Mouse (Mus musculus) retina, postnatal 1 day (tissue): ENCODE results near the gene Gpr161.
A peak's percentile ranks its signal among the peaks of the same experiment; 100 is the strongest.
"Not testable (repeated sequence)": the region's sequence is repeated elsewhere in the genome, so short reads cannot be mapped to it uniquely, and the experiment has no call there.

Experiments used
- DNase-seq: peaks from one replicate; pipeline ENCODE4 v3.0.0-alpha.2; 2012

Gpr161 gene

GRCm38 (mm10) chr1:165320141-165320934 lies 24.7 kb downstream of the Gpr161 start:
- DNase-seq = peak; percentile 78

GRCm38 (mm10) chr1:165321393-165321861 lies 25.8 kb downstream of the Gpr161 start:
- no peak for DNase-seq

GRCm38 (mm10) chr1:165321891-165322290 lies 26.3 kb downstream of the Gpr161 start:
- no peak for DNase-seq

GRCm38 (mm10) chr1:165322934-165323333 lies 27.3 kb downstream of the Gpr161 start:
- no peak for DNase-seq

- DNase-seq = no peak
These were observed 31.8 kb downstream of the Gpr161 start for GRCm38 (mm10) chr1:165327370-165327769.

DNA sequence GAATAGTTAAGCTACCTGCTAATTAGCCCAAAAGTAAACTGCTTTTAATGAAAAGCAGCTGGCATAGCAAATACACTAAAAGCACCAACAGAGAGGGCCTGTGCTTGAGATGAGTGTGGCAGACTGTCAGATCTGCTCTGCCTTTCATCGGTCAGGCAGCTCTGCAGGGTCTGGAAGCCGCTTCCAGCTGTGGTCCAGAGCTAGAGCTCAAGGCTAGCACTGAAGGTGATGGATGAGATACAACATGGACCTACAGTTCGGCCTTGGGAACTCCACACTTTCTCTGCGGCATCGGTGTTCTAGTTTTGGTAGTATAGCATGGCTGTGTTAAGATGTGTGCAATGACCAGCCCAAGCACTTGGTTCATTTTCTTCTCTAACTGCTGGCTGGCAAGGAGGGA lies 32.2 kb downstream of the Gpr161 start:
- DNase-seq = no peak

DNA sequence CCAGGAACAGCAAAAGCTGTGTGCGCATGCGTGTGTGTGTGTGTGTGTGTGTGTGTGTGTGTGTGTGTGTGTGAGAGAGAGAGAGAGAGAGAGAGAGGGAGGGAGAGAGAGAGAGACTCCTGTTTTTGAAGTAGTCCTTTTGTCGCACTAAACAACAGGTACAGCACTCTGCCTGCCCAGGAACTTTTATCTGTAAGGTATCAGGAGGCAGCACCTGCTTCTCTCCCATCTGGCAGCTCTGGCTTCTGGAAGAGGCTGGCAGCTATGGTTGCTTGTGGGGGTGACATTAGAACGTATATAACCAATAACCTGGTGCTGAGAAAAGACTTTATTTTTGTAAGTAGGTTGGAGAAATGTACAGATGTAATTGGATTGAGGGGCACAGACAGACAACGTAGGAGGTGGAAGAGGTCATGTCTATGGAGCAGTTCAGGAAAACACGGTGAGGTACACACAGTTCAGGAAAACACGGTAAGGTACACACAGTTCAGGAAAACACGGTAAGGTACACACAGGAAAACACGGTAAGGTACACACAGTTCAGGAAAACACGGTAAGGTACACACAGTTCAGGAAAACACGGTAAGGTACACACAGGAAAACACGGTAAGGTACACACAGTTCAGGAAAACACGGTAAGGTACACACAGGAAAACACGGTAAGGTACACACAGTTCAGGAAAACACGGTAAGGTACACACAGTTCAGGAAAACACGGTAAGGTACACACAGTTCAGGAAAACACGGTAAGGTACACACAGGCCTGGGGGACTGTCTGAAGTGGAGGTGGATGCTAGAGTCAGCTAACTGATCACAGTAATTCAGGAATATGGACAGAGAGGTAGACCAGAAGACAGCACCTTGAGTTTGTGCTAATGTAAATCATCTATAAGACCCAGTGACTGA lies 33.0 kb downstream of the Gpr161 start:
- DNase-seq = not testable (repeated sequence)

GRCm38 (mm10) chr1:165330859-165331258 lies 35.3 kb downstream of the Gpr161 start:
- no peak for DNase-seq

DNA sequence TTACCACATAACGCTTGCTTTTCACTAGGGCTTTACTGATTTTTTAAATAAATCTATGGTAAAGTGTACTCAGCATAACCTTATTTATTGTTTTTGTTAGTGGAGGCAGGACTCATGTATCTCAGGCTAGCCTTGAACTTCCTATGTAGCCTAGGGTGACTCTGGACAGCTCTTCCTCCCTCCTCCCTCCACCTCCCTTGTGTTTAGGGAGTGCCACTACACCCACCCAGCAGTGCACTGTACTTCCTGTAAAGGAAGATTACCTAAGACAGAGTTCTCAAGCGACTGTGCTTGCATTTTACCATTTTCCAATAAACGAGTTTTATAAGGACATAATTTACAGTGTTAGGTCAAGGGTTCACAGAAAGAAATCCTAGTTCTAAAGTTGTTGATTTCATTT lies 37.2 kb downstream of the Gpr161 start:
- no peak for DNase-seq

GRCm38 (mm10) chr1:165342126-165342525 lies 46.5 kb downstream of the Gpr161 start:
- no peak for DNase-seq

GRCm38 (mm10) chr1:165344453-165344852 lies 48.9 kb downstream of the Gpr161 start:
- peak; percentile 47 for DNase-seq

DNA sequence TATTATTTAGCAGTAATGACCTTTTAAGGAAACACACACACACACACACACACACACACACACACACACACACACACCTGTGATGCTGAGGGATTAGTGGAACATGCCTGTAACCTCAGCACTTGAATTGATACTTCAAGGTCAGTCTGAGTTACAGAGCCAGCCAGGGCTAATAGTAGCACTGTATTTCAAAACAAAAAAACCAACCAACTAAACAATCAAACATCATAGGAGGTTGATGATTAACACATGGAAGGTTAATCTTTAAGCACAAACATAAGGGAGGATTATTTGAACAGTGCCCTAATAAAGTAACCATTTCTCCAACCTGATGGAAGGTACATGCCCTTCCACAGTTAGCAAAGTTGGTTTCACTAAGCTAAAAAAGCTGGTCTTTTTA lies 53.0 kb downstream of the Gpr161 start:
- DNase-seq = no peak

DNA sequence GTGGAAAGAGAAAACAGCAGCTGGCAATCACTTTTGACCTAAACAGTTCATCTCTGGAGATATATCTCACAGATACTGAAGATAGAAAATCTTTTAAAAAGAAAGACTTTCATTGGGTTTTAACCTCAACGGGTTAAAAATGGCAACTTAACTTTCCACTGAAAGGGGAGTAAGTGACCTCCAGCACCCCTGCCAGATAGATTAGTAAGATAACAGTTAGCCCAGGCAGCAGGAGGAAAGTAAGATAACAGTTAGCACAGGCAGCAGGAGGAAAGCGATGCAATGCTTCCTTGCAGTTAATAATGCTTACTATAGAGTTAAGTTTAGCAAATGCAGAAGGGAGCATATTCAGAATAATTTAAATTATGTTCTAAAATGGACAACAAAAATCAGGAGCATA lies 60.8 kb downstream of the Gpr161 start:
- DNase-seq = no peak

- DNase-seq = no peak
These were observed 67.7 kb downstream of the Gpr161 start for GRCm38 (mm10) chr1:165363271-165363670.

GRCm38 (mm10) chr1:165365057-165365456 lies 69.5 kb downstream of the Gpr161 start:
- DNase-seq = no peak

DNA sequence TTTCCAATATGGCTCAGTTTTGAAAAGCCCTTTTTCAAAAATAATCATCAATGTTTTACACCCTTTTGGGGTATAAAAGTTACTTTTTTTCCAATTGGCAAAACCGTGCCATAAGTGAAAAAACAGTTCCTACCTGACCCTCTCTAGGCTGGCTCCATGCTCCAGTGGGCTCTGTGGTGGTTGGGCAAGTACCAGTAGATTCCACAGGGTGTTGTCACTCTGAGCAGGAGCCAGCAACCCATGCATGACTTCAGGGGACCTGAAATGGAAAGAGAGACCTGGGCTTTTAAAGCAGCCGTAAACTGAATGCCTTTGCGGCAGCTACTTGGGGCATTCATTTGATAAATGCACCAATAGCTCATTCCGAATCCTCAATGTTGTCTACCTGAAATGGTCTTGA lies 75.4 kb downstream of the Gpr161 start:
- DNase-seq = no peak

DNA sequence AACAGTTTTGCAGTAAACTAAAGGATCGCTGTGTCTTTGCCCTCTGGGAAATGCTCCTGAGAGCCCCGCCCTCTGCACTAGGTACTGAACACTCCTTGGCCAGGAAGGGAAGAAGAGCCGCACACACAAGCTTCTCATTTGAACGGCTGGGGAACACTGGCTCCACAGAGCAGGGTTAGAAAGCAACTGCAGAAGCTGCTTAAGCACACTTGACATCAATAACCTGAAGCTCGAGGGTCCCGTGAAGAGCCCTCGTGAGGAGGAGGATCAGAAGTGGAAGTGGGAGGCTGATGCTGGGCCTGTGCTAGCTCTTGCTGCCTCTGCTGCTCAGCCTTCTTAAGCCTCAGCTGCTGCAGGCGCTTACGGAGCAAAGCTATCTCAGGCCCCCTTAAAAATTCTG lies 78.2 kb downstream of the Gpr161 start:
- no peak for DNase-seq
